Mouse (Mus musculus): ENCODE measurements around the gene Fmnl1. TPM values are rescaled to one million over a fixed set of nuclear protein-coding genes. Genes with fewer than 3 reads are reported as not detected.

Gene Fmnl1
- polyA plus RNA-seq, 1 experiment = 3.8 TPM

GRCm38 (mm10) chr11:103144309-103145285 is 26.3 kb upstream of the Fmnl1 start:
- no peak overlapping the region for H3K4me3 ChIP-seq (ENCODE audit: insufficient read depth, low read depth, low read length)
- H3K4me1 ChIP-seq (ENCODE audit: control insufficient read depth, insufficient read depth, insufficient read length, low read length) = peaks cover 41% of the 10 kb centered on the region
- H3K27ac ChIP-seq (replicated peaks; ENCODE audit: low read depth, low read length) = peak overlapping the region; percentile 60

- Histone ChIP-seq H3K27ac (replicated peaks; ENCODE audit: low read depth, low read length) (no peak overlapping the region), H3K4me3 (ENCODE audit: insufficient read depth, low read depth, low read length) (no peak overlapping the region), H3K4me1 (ENCODE audit: control insufficient read depth, insufficient read depth, insufficient read length, low read length) (peaks cover 25% of the 10 kb centered on the region)
These were observed 24.5 kb upstream of the Fmnl1 start for GRCm38 (mm10) chr11:103146386-103146785.

- H3K27ac ChIP-seq (replicated peaks; ENCODE audit: low read depth, low read length) = no peak overlapping the region
- H3K4me1 ChIP-seq (ENCODE audit: control insufficient read depth, insufficient read depth, insufficient read length, low read length) = peaks cover 14% of the 10 kb centered on the region
- H3K4me3 ChIP-seq (ENCODE audit: insufficient read depth, low read depth, low read length) = no peak overlapping the region
These were observed 23.1 kb upstream of the Fmnl1 start for GRCm38 (mm10) chr11:103147766-103148165.

GRCm38 (mm10) chr11:103149771-103150170 is 21.1 kb upstream of the Fmnl1 start:
- Histone ChIP-seq H3K4me1 (ENCODE audit: control insufficient read depth, insufficient read depth, insufficient read length, low read length) (peaks cover 1% of the 10 kb centered on the region), H3K4me3 (ENCODE audit: insufficient read depth, low read depth, low read length) (no peak overlapping the region), H3K27ac (replicated peaks; ENCODE audit: low read depth, low read length) (no peak overlapping the region)

- peaks cover 2% of the 10 kb centered on the region; the same call in 1 of the 2 replicates for H3K4me1 ChIP-seq (ENCODE audit: control insufficient read depth, insufficient read depth, insufficient read length, low read length)
- H3K4me3 ChIP-seq (ENCODE audit: insufficient read depth, low read depth, low read length) = peak overlapping the region; percentile 43
- H3K27ac ChIP-seq (replicated peaks; ENCODE audit: low read depth, low read length) = peak overlapping the region; percentile 48
These were observed 12.1 kb upstream of the Fmnl1 start for GRCm38 (mm10) chr11:103158621-103159478.

GRCm38 (mm10) chr11:103160738-103161137 is 10.2 kb upstream of the Fmnl1 start:
- peaks cover 2% of the 10 kb centered on the region; the same call in 1 of the 2 replicates for H3K4me1 ChIP-seq (ENCODE audit: control insufficient read depth, insufficient read depth, insufficient read length, low read length)
- H3K4me3 ChIP-seq (ENCODE audit: insufficient read depth, low read depth, low read length) = no peak overlapping the region
- no peak overlapping the region for H3K27ac ChIP-seq (replicated peaks; ENCODE audit: low read depth, low read length)

- Histone ChIP-seq H3K4me3 (ENCODE audit: insufficient read depth, low read depth, low read length) (no peak overlapping the region), H3K4me1 (ENCODE audit: control insufficient read depth, insufficient read depth, insufficient read length, low read length) (peaks cover 2% of the 10 kb centered on the region; the same call in 1 of the 2 replicates), H3K27ac (replicated peaks; ENCODE audit: low read depth, low read length) (no peak overlapping the region)
These were observed 9.5 kb upstream of the Fmnl1 start for GRCm38 (mm10) chr11:103161449-103161848.

- H3K4me3 ChIP-seq (ENCODE audit: insufficient read depth, low read depth, low read length) = no peak overlapping the region
- peaks cover 2% of the 10 kb centered on the region; the same call in 1 of the 2 replicates for H3K4me1 ChIP-seq (ENCODE audit: control insufficient read depth, insufficient read depth, insufficient read length, low read length)
- no peak overlapping the region for H3K27ac ChIP-seq (replicated peaks; ENCODE audit: low read depth, low read length)
These were observed 8.8 kb upstream of the Fmnl1 start for GRCm38 (mm10) chr11:103162132-103162531.

- Histone ChIP-seq H3K27ac (replicated peaks; ENCODE audit: low read depth, low read length) (0 out of 2 replicates have a peak overlapping the region, but pooled peaks have one; percentile 48), H3K4me1 (ENCODE audit: control insufficient read depth, insufficient read depth, insufficient read length, low read length) (no peaks in the 10 kb centered on the region), H3K4me3 (ENCODE audit: insufficient read depth, low read depth, low read length) (peak overlapping the region; percentile 59)
These were observed 6.5 kb upstream of the Fmnl1 start for GRCm38 (mm10) chr11:103164391-103164790.

- no peak overlapping the region for H3K4me3 ChIP-seq (ENCODE audit: insufficient read depth, low read depth, low read length)
- H3K27ac ChIP-seq (replicated peaks; ENCODE audit: low read depth, low read length) = no peak overlapping the region
- H3K4me1 ChIP-seq (ENCODE audit: control insufficient read depth, insufficient read depth, insufficient read length, low read length) = peaks cover 1% of the 10 kb centered on the region; the same call in 1 of the 2 replicates
These were observed 2.1 kb upstream of the Fmnl1 start for GRCm38 (mm10) chr11:103168690-103169390.

- no peak overlapping the region for H3K27ac ChIP-seq (replicated peaks; ENCODE audit: low read depth, low read length)
- H3K4me1 ChIP-seq (ENCODE audit: control insufficient read depth, insufficient read depth, insufficient read length, low read length) = peaks cover 7% of the 10 kb centered on the region
- no peak overlapping the region for H3K4me3 ChIP-seq (ENCODE audit: insufficient read depth, low read depth, low read length)
These were observed 1.2 kb upstream of the Fmnl1 start for GRCm38 (mm10) chr11:103169664-103170063.

GRCm38 (mm10) chr11:103170111-103170493 is 805 bp upstream of the Fmnl1 start:
- H3K27ac ChIP-seq (replicated peaks; ENCODE audit: low read depth, low read length) = no peak overlapping the region
- H3K4me3 ChIP-seq (ENCODE audit: insufficient read depth, low read depth, low read length) = peak overlapping the region; percentile 75
- peaks cover 7% of the 10 kb centered on the region for H3K4me1 ChIP-seq (ENCODE audit: control insufficient read depth, insufficient read depth, insufficient read length, low read length)

- Histone ChIP-seq H3K4me3 (ENCODE audit: insufficient read depth, low read depth, low read length) (peak overlapping the region; percentile 75), H3K27ac (replicated peaks; ENCODE audit: low read depth, low read length) (peak overlapping the region; percentile 71), H3K4me1 (ENCODE audit: control insufficient read depth, insufficient read depth, insufficient read length, low read length) (peaks cover 7% of the 10 kb centered on the region)
These were observed 346 bp downstream of the Fmnl1 start for GRCm38 (mm10) chr11:103171286-103171620.

- peak overlapping the region; percentile 71 for H3K27ac ChIP-seq (replicated peaks; ENCODE audit: low read depth, low read length)
- peaks cover 7% of the 10 kb centered on the region for H3K4me1 ChIP-seq (ENCODE audit: control insufficient read depth, insufficient read depth, insufficient read length, low read length)
- H3K4me3 ChIP-seq (ENCODE audit: insufficient read depth, low read depth, low read length) = peak overlapping the region; percentile 75
These were observed 940 bp downstream of the Fmnl1 start for GRCm38 (mm10) chr11:103171703-103172391.

Measured in brown adipose tissue, adult 24 weeks (tissue).